Mouse (Mus musculus): Measurements from ENCODE around the gene Ccdc167.

DNA sequence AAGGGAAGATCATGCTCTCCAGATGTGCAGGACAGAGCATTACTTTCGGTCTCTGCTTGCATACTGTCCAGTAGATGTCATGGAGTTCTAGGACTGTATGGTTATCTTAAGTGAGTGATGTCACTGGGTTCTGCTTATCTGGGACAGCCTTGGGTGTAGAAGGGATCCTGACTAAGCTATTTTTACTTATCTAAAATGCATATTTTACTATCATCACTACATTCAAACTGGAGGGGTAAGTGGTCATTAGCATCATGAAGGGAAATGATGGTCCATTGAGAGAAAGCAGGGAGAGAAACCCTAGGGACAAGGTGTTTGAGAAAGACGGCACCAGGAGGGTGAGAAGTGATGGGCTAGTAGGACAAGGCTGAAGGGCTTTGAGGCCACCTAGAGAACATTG is 58.6 kb downstream of the Ccdc167 start:
- TF ChIP-seq CTCF (IDR thresholded peaks at IDR 0.05; ENCODE audit: low read depth) (no peak), EP300 (IDR thresholded peaks at IDR 0.05; ENCODE audit: low read depth) (peak; percentile 98)

Measured in liver, postnatal 0 days (tissue).